Mouse (Mus musculus) neural tube, embryonic 14.5 days (tissue): Measurements from ENCODE around the gene Ppm1h. TPM values are rescaled to one million over a fixed set of nuclear protein-coding genes. Genes with fewer than 3 reads are reported as not detected.
A peak's percentile ranks its signal among the peaks of the same experiment; 100 is the strongest.
"Not testable (repeated sequence)": the region's sequence is repeated elsewhere in the genome, so short reads cannot be mapped to it uniquely, and the experiment has no call there.

ENCODE experiments used
- ATAC-seq: fragments of 200-750 bp; cut with Nextera tagmentation; 2 replicates; pipeline ENCODE4 v1.8.0; 2017; ENCODE audit warnings: low read depth, mild to moderate bottlenecking, moderate TSS enrichment, moderate library complexity
- H3K27ac ChIP-seq: fragments of 300-500 bp; sonication (generic); 2 replicates; pipeline ENCODE4 v1.5.1; 2014; ENCODE audit warnings: low read depth, mild to moderate bottlenecking, control low read depth, low read length, moderate library complexity, mixed read lengths
- H3K27me3 ChIP-seq: fragments of 300-500 bp; sonication (generic); 2 replicates; pipeline ENCODE4 v1.6.1; 2014; ENCODE audit warnings: low read length; ENCODE audit not compliant: control insufficient read depth, insufficient read depth
- H3K36me3 ChIP-seq: fragments of 300-500 bp; sonication (generic); 2 replicates; pipeline ENCODE4 v1.6.1; 2014; ENCODE audit warnings: low read length, mixed read lengths; ENCODE audit not compliant: control insufficient read depth, insufficient read depth
- H3K4me1 ChIP-seq: fragments of 300-500 bp; sonication (generic); 2 replicates; pipeline ENCODE4 v1.6.1; 2014; ENCODE audit warnings: low read length; ENCODE audit not compliant: control insufficient read depth, insufficient read depth
- H3K4me2 ChIP-seq: fragments of 300-500 bp; sonication (generic); 2 replicates; pipeline ENCODE4 v1.6.1; 2014; ENCODE audit warnings: mild to moderate bottlenecking, low read depth, low read length, control low read depth
- H3K4me3 ChIP-seq: fragments of 300-500 bp; sonication (generic); 2 replicates; pipeline ENCODE4 v1.5.1; 2014; ENCODE audit warnings: low read depth, low read length, control low read depth, mixed read lengths
- H3K9ac ChIP-seq: fragments of 300-500 bp; sonication (generic); replicated peaks from 2 replicates; pipeline ENCODE4 v1.6.1; 2014; ENCODE audit warnings: low read depth, mild to moderate bottlenecking, control low read depth, low read length, mixed read lengths
- H3K9me3 ChIP-seq: fragments of 300-500 bp; sonication (generic); 2 replicates; pipeline ENCODE4 v1.6.1; 2016; ENCODE audit warnings: low read length; ENCODE audit not compliant: control insufficient read depth
- WGBS: fragments of 180-500 bp; shearing (Covaris S2); extraction: QIAGEN DNeasy Blood & Tissue Kit; methylation state at CpG from one replicate; pipeline ENCODE4 v1.1.7; 2014; 5-methylcytosine and 5-hydroxymethylcytosine counted together
- polyA plus RNA-seq: library from polyadenylated mRNA; unstranded; fragments of >200 nt; fragmentation: Nextera tagmentation; extraction: Ambion mirVana; gene quantifications from 2 replicates; pipeline ENCODE4 v1.2.1, GENCODE M21; 2014

Gene Ppm1h
- polyA plus RNA-seq, 1 experiment from 2014 or later, result 41.5 TPM

DNA sequence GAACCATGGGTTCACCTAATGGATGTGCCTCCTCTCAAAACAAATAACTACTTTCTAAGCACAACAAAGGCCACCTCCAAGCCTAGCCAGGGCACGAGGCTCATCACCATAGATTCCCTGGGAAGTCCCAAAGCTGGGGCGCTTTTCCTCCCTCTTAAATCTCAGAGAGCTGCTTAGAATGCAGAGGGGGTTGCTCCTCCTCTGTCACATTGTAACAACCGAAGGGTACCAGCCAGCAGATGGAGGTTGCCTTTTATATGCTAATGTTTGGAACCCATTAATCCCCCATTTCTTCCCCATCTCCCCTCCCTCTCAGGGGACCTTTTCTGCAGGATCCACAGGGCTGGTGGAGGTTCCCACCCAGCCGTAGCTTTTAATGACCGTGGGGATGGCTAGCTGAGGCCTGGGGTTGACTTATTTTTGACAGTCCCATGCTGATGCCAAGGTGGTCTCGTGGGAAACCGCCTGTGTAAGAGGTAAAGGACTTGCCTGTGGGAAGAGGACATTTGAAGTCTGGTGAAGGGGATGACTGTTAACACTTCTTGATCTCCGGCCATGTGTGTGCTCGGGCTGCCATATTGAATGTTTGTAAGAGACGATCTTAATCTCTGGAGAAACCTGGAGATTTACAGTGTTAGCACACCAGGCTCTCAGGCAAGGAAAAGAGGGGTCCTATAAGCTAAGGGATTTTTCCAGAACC, 253.4 kb downstream of the Ppm1h start:
- no peak overlapping the region for H3K9ac ChIP-seq
- no peak overlapping the region for H3K4me3 ChIP-seq
- peaks cover 30% of the 10 kb centered on the region for H3K4me1 ChIP-seq
- no peaks in the 10 kb centered on the region for H3K9me3 ChIP-seq
- H3K36me3 ChIP-seq, result no peaks in the 10 kb centered on the region; the same call in 1 of the 2 replicates
- H3K27ac ChIP-seq, result peak overlapping the region; percentile 69
- peak; percentile 89 for ATAC-seq
- no peaks in the 10 kb centered on the region for H3K27me3 ChIP-seq
- 20% methylated on average over 10 of the region's 10 CpGs for WGBS
- H3K4me2 ChIP-seq, result no peak overlapping the region

- no peaks in the 10 kb centered on the region for H3K9me3 ChIP-seq
- no peak overlapping the region for H3K4me2 ChIP-seq
- ATAC-seq, result no peak
- H3K4me1 ChIP-seq, result peaks cover 30% of the 10 kb centered on the region
- WGBS, result 86% methylated on average over 15 of the region's 15 CpGs
- H3K4me3 ChIP-seq, result no peak overlapping the region
- no peak overlapping the region for H3K9ac ChIP-seq
- H3K27ac ChIP-seq, result peak overlapping the region; percentile 69
- no peaks in the 10 kb centered on the region; the same call in 1 of the 2 replicates for H3K36me3 ChIP-seq
- H3K27me3 ChIP-seq, result no peaks in the 10 kb centered on the region
Measured at GRCm38 (mm10) chr10:122933053-122933838, 254.7 kb downstream of the Ppm1h start.

GRCm38 (mm10) chr10:122935406-122935805, 256.8 kb downstream of the Ppm1h start:
- H3K36me3 ChIP-seq, ATAC-seq, H3K4me3 ChIP-seq, H3K4me2 ChIP-seq, H3K27me3 ChIP-seq, H3K9ac ChIP-seq, H3K27ac ChIP-seq, H3K9me3 ChIP-seq: not testable (repeated sequence)
- WGBS, result no CpG with 5 or more reads among the region's 4 CpGs
- H3K4me1 ChIP-seq, result peaks cover 25% of the 10 kb centered on the region

GRCm38 (mm10) chr10:122937380-122937779, 258.8 kb downstream of the Ppm1h start:
- H3K9ac ChIP-seq, H3K4me1 ChIP-seq, H3K9me3 ChIP-seq, H3K4me2 ChIP-seq, H3K36me3 ChIP-seq, H3K27me3 ChIP-seq, H3K4me3 ChIP-seq, H3K27ac ChIP-seq, ATAC-seq: not testable (repeated sequence)
- no CpG with 5 or more reads among the region's 4 CpGs for WGBS

- WGBS, result 73% methylated on average over 10 of the region's 10 CpGs
- no peak overlapping the region for H3K27ac ChIP-seq
- no peak for ATAC-seq
Measured at GRCm38 (mm10) chr10:122939546-122939945, 261.0 kb downstream of the Ppm1h start.

DNA sequence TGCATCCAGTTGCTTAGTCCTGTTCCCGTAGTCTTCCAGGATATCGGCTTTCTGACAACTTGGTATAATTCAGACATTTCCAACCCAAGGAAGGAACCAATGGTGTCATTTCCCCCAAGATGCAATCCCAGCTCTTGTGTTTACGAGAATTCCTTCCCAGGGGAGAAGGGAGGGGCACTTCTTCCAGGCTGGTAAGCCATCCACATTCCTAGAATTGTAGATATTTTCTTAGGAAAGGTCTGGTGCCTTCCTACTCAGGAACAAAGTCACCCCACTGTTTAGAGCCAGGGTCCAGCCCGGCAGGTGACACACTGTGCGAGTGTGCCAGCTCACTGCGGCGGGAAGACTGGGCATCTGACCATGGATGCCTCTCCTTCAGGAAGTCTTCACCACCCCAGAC, 264.2 kb downstream of the Ppm1h start:
- H3K4me3 ChIP-seq, result no peak overlapping the region
- no peak overlapping the region for H3K4me2 ChIP-seq
- 91% methylated on average over 7 of the region's 7 CpGs for WGBS
- H3K4me1 ChIP-seq, result no peaks in the 10 kb centered on the region
- no peak overlapping the region for H3K27ac ChIP-seq
- no peak for ATAC-seq
- no peaks in the 10 kb centered on the region for H3K27me3 ChIP-seq
- no peaks in the 10 kb centered on the region for H3K36me3 ChIP-seq
- H3K9ac ChIP-seq, result no peak overlapping the region
- H3K9me3 ChIP-seq, result no peaks in the 10 kb centered on the region

More at GRCm38 (mm10) chr10:122939546-122939945, 261.0 kb downstream of the Ppm1h start:
- Histone ChIP-seq H3K4me3 (no peak overlapping the region), H3K4me1 (no peaks in the 10 kb centered on the region), H3K9ac (no peak overlapping the region), H3K36me3 (no peaks in the 10 kb centered on the region), H3K4me2 (no peak overlapping the region), H3K27me3 (no peaks in the 10 kb centered on the region), H3K9me3 (no peaks in the 10 kb centered on the region)

GRCm38 (mm10) chr10:122943824-122944223, 265.3 kb downstream of the Ppm1h start:
- H3K4me1 ChIP-seq, result no peaks in the 10 kb centered on the region
- H3K4me2 ChIP-seq, result no peak overlapping the region
- no peak overlapping the region; the same call in 1 of the 2 replicates for H3K27ac ChIP-seq
- H3K36me3 ChIP-seq, result no peaks in the 10 kb centered on the region
- WGBS, result 36% methylated on average over 6 of the region's 6 CpGs
- H3K9ac ChIP-seq, result no peak overlapping the region
- no peaks in the 10 kb centered on the region for H3K9me3 ChIP-seq
- no peak for ATAC-seq
- H3K4me3 ChIP-seq, result no peak overlapping the region
- no peaks in the 10 kb centered on the region for H3K27me3 ChIP-seq

- no peaks in the 10 kb centered on the region for H3K9me3 ChIP-seq
- H3K36me3 ChIP-seq, result no peaks in the 10 kb centered on the region
- H3K27me3 ChIP-seq, result no peaks in the 10 kb centered on the region
- no peak overlapping the region for H3K4me2 ChIP-seq
- 79% methylated on average over 5 of the region's 5 CpGs for WGBS
- no peak overlapping the region for H3K27ac ChIP-seq
- H3K4me3 ChIP-seq, result no peak overlapping the region
- no peaks in the 10 kb centered on the region for H3K4me1 ChIP-seq
- no peak for ATAC-seq
- H3K9ac ChIP-seq, result no peak overlapping the region
Measured at GRCm38 (mm10) chr10:122944888-122945287, 266.3 kb downstream of the Ppm1h start.

DNA sequence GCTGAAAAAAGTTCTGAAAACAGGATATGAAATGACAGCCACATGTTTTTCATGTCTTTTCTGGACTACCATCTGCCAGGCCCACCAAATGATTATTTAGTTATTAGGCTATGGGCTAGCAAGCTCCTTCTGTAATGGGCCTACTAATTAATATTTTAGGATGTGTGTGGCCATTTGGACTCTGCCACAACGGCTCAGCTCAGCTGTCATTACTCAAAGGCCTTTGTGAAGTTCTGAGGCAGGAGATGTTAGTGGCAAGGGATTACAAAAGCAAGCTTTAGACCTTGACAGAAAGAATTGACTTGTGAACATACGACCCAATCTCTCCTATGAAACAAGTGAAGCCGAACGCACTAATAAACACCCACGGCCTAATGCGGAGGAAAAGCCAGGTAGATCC, 272.4 kb downstream of the Ppm1h start:
- no peak overlapping the region for H3K4me2 ChIP-seq
- H3K36me3 ChIP-seq, result no peaks in the 10 kb centered on the region
- no peak overlapping the region for H3K9ac ChIP-seq
- 42% methylated on average over 6 of the region's 6 CpGs for WGBS
- H3K4me1 ChIP-seq, result no peaks in the 10 kb centered on the region
- no peak overlapping the region for H3K4me3 ChIP-seq
- no peak for ATAC-seq
- H3K27ac ChIP-seq, result no peak overlapping the region
- H3K27me3 ChIP-seq, result no peaks in the 10 kb centered on the region
- no peaks in the 10 kb centered on the region for H3K9me3 ChIP-seq
